Mouse (Mus musculus) lung, postnatal 4 days (tissue): ENCODE measurements around the gene Depp1.
"Not testable (repeated sequence)": the region's sequence is repeated elsewhere in the genome, so short reads cannot be mapped to it uniquely, and the experiment has no call there.

Experiments used
- DNase-seq, 2 experiments: peaks; one replicate each; pipeline ENCODE4 v3.0.0; 2021

Gene Depp1

GRCm38 (mm10) chr6:116650406-116650805 is at the start of gene Depp1:
Gene Depp1 (plus strand): TSS chr6:116650609.
- peak; percentile 75 to 86 for DNase-seq

- DNase-seq, result not testable (repeated sequence)
These were observed 49.4 kb upstream of the Depp1 start for GRCm38 (mm10) chr6:116600969-116601368.

- DNase-seq, result no peak
These were observed 43.2 kb upstream of the Depp1 start for GRCm38 (mm10) chr6:116607230-116607629.

GRCm38 (mm10) chr6:116615719-116616118 is 34.7 kb upstream of the Depp1 start:
- no peak for DNase-seq

GRCm38 (mm10) chr6:116618073-116618472 is 32.3 kb upstream of the Depp1 start:
- DNase-seq, result no peak

- DNase-seq, result no peak
These were observed 28.9 kb upstream of the Depp1 start for GRCm38 (mm10) chr6:116621318-116622023.

GRCm38 (mm10) chr6:116626417-116626816 is 24.0 kb upstream of the Depp1 start:
- DNase-seq, result not testable (repeated sequence)

GRCm38 (mm10) chr6:116628095-116628494 is 22.3 kb upstream of the Depp1 start:
- DNase-seq, result no peak

- peak; percentile 79 to 87 for DNase-seq
These were observed 21.8 kb upstream of the Depp1 start, which contains the start of gene Zfp422 for GRCm38 (mm10) chr6:116628539-116629171. Gene Zfp422 (minus strand): TSS chr6:116628999.

GRCm38 (mm10) chr6:116629766-116630165 is 20.6 kb upstream of the Depp1 start:
- no peak for DNase-seq

GRCm38 (mm10) chr6:116632129-116632528 is 18.3 kb upstream of the Depp1 start:
- DNase-seq, result peak; percentile 70 to 85

- DNase-seq, result no peak
These were observed 16.4 kb upstream of the Depp1 start for GRCm38 (mm10) chr6:116633741-116634695.

GRCm38 (mm10) chr6:116635251-116636180 is 14.9 kb upstream of the Depp1 start:
- DNase-seq, result peak; percentile 82 to 89

GRCm38 (mm10) chr6:116636581-116637235 is 13.7 kb upstream of the Depp1 start:
- no peak for DNase-seq

- DNase-seq, result no peak
These were observed 12.9 kb upstream of the Depp1 start for GRCm38 (mm10) chr6:116637496-116637895.

GRCm38 (mm10) chr6:116638871-116639270 is 11.5 kb upstream of the Depp1 start:
- no peak for DNase-seq

- peak in 1 of 2 experiments; percentile 49 for DNase-seq
These were observed 10.7 kb upstream of the Depp1 start for GRCm38 (mm10) chr6:116639663-116640062.

- DNase-seq, result no peak
These were observed 7.5 kb upstream of the Depp1 start for GRCm38 (mm10) chr6:116642942-116643341.

- DNase-seq, result no peak
These were observed 6.5 kb upstream of the Depp1 start for GRCm38 (mm10) chr6:116643881-116644280.

GRCm38 (mm10) chr6:116644335-116644734 is 6.1 kb upstream of the Depp1 start:
- peak; percentile 50 to 69 for DNase-seq

- peak in 1 of 2 experiments; percentile 36 for DNase-seq
These were observed 2.6 kb upstream of the Depp1 start for GRCm38 (mm10) chr6:116647763-116648162.
